Mouse (Mus musculus): ENCODE results near the gene Susd3.
A peak's percentile ranks its signal among the peaks of the same experiment; 100 is the strongest.

The Susd3 gene

DNA sequence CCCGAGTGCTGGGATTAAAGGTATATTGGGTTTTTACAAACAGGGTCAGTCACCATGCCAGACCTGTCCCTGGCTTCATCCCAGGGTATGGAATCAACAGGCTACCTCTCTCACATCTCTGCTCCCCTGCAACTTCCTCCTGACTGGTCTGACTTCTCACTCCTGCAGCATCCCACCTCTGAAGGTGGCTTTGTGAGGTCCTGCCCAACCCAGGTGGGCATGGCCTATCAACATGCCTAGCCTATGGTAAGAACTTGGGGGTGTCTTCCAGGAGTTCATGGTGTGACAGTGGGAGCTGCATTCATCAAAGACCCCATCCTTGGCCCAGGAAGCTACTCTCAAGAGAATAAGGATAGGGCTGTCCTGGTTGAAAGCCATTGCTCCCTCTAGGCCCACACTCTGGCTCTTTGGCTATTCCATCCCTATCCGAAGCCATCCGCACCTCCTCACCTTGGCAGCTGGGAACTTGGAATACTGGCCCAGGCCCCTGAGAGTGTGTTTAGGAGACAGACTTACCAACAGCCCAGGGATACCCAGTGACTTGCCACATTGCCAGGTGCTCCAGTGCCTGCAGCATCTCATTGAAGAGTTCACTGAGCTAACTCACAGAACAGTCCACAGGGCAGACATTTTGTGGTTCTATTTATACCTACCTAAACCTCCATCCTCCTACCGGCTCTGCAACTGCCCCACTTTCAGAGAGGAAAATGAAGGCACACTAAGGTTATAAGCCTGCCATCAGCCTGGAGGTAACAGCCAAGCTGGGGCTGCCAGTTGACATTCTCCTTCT, 35.6 kb downstream of the Susd3 start:
- no peak for DNase-seq (ENCODE audit: low read depth)

DNA sequence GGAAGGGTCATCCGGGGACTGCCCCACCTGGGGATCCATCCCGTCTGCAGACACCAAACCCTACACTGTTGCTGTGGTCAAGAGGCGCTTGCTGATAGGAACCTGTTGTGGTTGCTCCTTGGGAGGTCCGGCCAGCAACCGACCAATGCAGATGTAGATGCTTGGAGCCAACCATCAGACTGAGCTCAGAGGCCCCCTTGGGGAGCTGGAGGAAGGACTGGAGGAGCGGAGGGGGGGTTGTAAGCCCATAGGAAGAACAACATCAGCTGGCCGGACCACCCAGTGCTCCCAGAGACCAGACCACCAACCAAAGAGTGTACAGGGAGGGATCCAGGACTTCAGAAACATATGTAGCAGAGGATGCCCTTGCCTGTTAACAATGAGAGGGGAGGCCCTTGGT, 39.2 kb downstream of the Susd3 start:
- no peak for DNase-seq (ENCODE audit: low read depth)

DNA sequence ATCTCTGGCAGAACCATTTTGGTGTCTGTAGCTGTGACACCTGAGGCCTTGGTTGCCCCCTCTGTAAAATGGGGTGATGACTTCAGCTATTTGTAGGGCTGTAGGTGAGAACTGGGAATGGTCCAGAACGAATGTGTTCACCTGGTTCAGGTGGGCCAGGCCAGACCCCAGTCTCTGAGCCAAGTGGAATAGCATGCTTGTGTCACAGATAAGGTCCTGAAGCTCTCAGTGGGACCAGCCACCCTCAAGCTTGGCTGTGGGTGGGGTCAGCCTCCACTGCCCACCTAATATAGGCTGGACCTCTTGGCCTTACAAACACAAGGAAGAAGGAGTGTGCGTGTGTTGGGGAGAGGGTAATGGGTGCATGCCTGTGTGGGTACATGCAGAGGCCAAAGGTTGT, 42.2 kb downstream of the Susd3 start:
- no peak for DNase-seq (ENCODE audit: low read depth)

GRCm38 (mm10) chr13:49205381-49205998, 43.0 kb downstream of the Susd3 start:
- DNase-seq (ENCODE audit: low read depth): peak; percentile 77

GRCm38 (mm10) chr13:49202556-49202955, 46.0 kb downstream of the Susd3 start:
- no peak for DNase-seq (ENCODE audit: low read depth)

DNA sequence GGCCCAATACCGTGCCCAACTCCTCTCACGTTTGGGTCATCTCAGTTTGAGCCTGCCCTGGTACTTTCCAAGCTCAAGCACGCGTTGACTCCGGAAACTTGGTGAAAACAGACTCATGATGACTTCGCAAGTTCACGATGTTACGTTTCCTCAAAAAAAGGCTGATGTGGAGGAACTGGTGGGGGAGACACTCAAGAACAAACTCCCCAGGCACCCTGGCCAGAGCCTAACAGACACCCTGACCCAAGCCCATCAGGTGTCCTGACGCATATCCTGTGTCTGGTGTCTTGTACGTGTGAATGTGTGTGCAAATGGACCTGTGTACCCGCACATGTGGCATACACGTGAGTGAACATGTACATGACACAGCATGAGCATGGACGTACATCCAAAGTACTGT, 47.8 kb downstream of the Susd3 start:
- no peak for DNase-seq (ENCODE audit: low read depth)

DNA sequence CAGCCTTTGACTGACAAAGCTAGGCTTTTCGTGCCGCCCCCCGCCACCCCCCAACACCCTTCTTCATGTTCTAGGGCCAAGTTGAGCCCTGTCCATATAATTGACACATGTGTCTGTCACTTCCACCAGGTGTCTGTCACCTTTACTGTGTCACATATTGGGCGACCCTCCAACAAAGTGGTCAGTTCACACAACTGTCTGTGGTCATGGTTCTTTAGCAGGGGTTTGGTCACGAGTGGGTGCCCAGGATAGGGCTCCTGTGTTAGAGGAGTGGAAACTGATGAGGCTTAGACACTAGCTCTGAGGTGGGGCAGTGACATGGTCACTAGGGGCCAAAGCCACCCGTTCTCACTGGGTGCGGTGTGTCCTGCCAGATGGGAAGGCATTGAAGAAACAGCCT, 48.6 kb downstream of the Susd3 start:
- DNase-seq (ENCODE audit: low read depth): no peak

DNA sequence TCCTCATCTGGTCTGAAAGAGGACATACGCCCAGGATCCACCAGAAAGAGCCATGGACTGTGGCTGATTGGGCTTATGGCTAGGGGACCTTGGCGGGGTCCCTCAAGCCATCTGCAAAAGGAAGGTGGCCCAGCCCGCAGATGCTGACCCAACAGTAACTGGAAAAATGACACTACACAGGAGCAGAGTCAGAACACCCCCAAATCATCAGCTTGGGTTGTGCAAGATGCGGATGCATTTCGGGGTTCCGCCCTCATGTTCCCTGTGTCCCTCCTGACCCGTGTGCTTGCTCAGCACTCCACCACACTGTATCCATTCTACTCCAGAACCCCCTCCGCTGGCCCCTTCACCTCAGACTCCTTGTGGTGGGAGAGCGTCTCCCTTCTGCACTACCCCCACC, 49.8 kb downstream of the Susd3 start:
- DNase-seq (ENCODE audit: low read depth): no peak

DNA sequence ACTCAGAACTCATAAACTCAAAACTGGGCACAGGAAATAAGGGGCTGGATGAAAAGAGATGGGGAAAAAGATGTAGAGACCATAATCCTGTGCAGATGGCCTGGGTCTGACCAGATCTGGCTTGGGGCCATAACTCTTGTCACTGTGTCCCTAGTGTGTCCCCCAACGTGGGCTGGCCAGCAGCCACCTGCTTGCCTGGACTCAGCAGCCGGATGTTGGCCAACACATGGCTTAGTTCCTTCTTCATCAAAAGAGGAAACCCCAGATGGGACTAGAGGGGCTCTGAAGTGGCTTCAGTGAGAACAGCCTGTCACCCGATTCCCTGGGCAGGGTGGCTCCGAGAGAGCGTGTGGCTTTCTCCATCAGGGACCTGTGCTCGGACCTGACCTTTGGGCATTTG, 51.7 kb downstream of the Susd3 start:
- no peak for DNase-seq (ENCODE audit: low read depth)

DNA sequence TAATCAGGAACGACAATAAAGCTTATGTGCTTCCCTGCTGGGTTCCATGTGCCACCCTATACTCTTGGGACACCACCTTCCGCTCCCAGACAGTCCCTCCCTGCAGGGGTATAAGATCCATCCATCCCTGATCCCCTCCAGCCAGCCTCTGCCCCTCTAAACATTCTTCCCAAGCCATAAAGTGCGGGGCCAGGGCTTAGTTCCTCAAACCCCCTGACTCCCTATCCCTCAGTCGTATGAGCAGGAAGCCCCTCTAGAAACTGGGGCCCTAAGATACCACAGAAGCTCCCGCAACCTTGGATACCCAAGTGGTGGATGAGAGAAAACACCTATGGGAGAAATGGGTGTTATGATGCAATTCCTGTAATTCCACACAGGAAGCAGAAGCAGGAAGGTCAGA, 52.3 kb downstream of the Susd3 start:
- no peak for DNase-seq (ENCODE audit: low read depth)

DNA sequence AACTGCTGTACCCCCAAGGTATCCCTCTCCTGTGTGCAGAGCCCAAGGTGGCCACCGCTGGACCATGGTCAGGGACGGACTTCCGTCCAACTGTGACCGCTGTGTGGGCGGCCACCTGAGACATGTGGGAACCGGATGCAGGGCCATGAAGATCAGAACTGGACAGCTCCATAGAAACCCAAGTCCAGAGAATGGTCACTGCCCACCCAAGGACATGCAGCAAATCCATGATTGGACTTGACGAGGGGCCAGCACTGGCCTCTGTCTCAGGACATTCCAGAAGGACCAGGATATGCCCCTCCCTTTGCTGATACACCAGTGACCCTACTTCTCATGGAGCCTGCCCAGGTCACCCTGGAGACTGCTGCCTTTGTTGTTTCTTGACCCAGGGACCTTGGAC, 52.9 kb downstream of the Susd3 start:
- DNase-seq (ENCODE audit: low read depth): no peak

DNA sequence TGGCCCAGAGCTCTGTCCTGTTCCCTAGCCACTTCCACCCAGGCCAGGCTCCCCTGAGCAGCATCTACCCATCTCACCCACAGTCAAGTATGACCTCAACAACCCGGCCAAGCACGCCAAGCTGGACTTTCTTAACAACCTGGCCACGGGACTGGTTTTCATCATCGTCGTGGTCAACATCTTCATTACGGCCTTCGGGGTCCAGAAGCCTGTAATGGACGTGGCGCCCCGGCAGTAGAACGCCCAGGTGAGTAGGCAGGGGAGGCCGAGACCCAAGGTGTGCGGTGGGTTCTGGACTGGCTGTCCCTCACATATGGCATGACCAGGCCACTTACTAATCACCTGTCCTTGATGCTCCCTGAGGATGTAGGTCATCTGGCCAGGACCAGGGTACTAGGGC, 53.7 kb downstream of the Susd3 start:
- DNase-seq (ENCODE audit: low read depth): no peak

GRCm38 (mm10) chr13:49193650-49194049, 54.9 kb downstream of the Susd3 start:
- no peak for DNase-seq (ENCODE audit: low read depth)

DNA sequence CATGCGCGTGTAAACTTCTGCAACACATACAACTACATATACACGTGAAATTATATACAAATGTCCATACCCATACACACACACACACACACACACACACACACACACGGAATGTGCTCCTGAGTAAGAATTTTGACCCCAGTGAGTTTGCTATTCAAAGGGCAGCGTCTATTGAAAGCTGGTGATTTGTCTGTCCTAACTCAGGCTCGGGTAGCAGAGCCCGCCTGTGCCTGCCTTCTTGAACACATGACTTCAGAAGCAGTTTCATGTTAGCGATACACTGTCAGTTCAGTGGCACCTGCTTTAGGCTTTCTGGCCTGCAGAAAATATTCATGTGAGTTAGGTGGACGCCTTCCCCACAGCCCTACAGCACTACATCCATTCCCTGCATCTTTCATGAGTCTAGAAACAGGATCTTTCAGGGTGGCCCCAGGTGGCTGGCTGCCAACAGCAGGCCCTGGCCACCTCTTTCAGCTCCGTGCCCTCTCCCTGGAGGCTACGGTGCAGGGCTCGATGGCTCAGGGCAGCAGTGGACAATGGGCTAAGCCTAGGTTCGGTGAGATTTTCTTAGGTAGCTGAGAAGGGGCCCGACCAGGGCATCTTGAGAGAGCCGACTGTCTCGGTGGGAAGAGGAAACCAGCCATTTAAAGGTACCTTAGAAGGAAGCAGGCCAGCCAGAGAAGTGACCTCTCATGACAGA, 56.2 kb downstream of the Susd3 start:
- no peak for DNase-seq (ENCODE audit: low read depth)

GRCm38 (mm10) chr13:49191673-49192035, 56.9 kb downstream of the Susd3 start:
- DNase-seq (ENCODE audit: low read depth): no peak

- DNase-seq (ENCODE audit: low read depth): no peak
These were observed 57.4 kb downstream of the Susd3 start for GRCm38 (mm10) chr13:49190876-49191672.

- DNase-seq (ENCODE audit: low read depth): no peak
These were observed 58.3 kb downstream of the Susd3 start for GRCm38 (mm10) chr13:49189970-49190870.

GRCm38 (mm10) chr13:49188966-49189360, 59.5 kb downstream of the Susd3 start:
- DNase-seq (ENCODE audit: low read depth): no peak

- peak; percentile 23 for DNase-seq (ENCODE audit: low read depth)
These were observed 60.1 kb downstream of the Susd3 start for GRCm38 (mm10) chr13:49188219-49188965.

Measured in naive thymus-derived CD4-positive, alpha-beta T cell, adult 2 months (primary cell).